Mouse (Mus musculus): ENCODE measurements around the gene Myo18a. TPM values are rescaled to one million over a fixed set of nuclear protein-coding genes. Genes with fewer than 3 reads are reported as not detected.

Myo18a gene
- polyA plus RNA-seq, 1 experiment from 2014 or later, result 96.7 TPM

DNA sequence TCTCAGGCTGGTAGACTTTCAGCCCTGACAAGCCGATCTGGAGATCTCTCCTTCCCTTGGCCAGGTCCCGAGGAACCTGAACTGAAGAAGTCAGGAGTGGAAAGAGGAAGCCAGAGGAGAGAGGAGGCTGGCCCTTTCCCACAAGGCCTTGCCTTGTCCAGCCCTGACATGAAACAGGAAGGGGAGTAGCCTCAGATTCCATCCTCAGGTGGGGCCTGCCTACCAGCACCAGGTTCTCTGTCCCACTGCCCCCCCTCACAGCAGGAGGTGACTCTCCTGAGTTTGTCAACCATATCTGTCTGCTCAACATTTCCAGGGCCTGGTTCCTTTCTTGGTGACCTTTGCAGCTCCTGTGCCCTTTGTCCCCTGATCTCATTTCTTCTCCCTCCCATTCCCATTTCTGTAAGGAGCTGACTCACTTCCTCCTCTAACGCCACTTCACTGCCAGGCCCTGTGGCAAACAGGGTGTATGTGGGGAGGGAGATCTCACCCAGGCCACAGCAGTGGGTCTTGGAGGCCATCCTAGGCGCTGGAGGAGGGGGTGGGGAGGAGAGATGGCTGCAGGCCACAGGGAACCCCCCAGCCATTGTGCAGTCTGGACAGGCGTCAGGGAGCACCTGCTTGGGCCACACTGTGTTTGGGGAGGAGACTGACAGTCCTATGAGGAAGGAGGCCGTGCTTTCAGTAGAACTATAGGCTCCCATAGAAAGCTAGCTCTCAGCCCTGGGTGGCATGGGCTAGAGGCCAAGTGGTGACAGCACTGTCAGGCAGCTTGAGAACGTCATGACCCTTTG lies 22.9 kb downstream of the Myo18a start:
- H3K4me1 ChIP-seq (ENCODE audit: control insufficient read depth, insufficient read depth, low read length), result peaks cover 50% of the 10 kb centered on the region
- H3K9me3 ChIP-seq (replicated peaks; ENCODE audit: control insufficient read depth, low read length), result no peaks in the 10 kb centered on the region
- peak overlapping the region; percentile 33 for H3K4me2 ChIP-seq
- H3K36me3 ChIP-seq (ENCODE audit: control insufficient read depth, insufficient read depth, low read length), result no peaks in the 10 kb centered on the region
- H3K9ac ChIP-seq (ENCODE audit: low read depth, low read length), result peak overlapping the region; percentile 59; the same call in 1 of the 2 replicates
- H3K4me3 ChIP-seq (ENCODE audit: low read depth, low read length), result no peak overlapping the region
- peak overlapping the region; percentile 96 for H3K27ac ChIP-seq (ENCODE audit: low read depth, low read length)
- 24% methylated on average over 7 of the region's 7 CpGs for WGBS (ENCODE audit: insufficient replicate concordance)
- 0 out of 2 replicates have a peak, but pooled peaks have one; percentile 20 for ATAC-seq (replicated peaks; ENCODE audit: insufficient number of reproducible peaks, low FRiP score, low TSS enrichment)
- no peaks in the 10 kb centered on the region for H3K27me3 ChIP-seq (ENCODE audit: control insufficient read depth, insufficient read depth, low read length)

DNA sequence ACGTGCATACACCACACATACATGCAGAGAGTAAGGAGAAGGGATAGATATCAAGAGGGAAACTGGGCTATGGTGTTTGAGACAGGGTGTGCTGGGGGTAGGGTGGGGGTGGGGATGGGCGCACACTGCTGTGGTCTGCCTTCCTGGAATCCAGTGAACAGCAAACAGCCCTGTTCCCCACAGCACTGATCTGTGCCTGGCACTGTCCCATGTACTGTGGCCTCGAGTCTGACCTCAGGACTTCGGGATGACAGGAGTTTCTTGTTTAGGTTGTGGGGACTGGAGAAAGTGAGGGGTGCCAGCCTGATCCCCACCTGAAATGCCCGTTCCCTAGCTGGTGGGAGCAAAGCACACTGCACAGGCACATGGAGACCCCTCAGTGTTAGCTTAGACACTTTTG lies 24.7 kb downstream of the Myo18a start, which contains the start of gene Gm10277:
Gene Gm10277 (minus strand): TSS at position 41 of the 400 bp plus-strand sequence.
- no peak for ATAC-seq (replicated peaks; ENCODE audit: insufficient number of reproducible peaks, low FRiP score, low TSS enrichment)
- WGBS (ENCODE audit: insufficient replicate concordance), result 71% methylated on average over 5 of the region's 5 CpGs
- Histone ChIP-seq H3K4me3 (ENCODE audit: low read depth, low read length) (no peak within 1 kb of the TSS), H3K9me3 (replicated peaks; ENCODE audit: control insufficient read depth, low read length) (no peaks in the 10 kb centered on the region), H3K9ac (ENCODE audit: low read depth, low read length) (no peak within 1 kb of the TSS), H3K27ac (ENCODE audit: low read depth, low read length) (peak within 1 kb of the TSS; percentile 96), H3K36me3 (ENCODE audit: control insufficient read depth, insufficient read depth, low read length) (no peaks in the 10 kb centered on the region), H3K4me1 (ENCODE audit: control insufficient read depth, insufficient read depth, low read length) (peaks cover 66% of the 10 kb centered on the region), H3K27me3 (ENCODE audit: control insufficient read depth, insufficient read depth, low read length) (no peaks in the 10 kb centered on the region), H3K4me2 (no peak within 1 kb of the TSS)

DNA sequence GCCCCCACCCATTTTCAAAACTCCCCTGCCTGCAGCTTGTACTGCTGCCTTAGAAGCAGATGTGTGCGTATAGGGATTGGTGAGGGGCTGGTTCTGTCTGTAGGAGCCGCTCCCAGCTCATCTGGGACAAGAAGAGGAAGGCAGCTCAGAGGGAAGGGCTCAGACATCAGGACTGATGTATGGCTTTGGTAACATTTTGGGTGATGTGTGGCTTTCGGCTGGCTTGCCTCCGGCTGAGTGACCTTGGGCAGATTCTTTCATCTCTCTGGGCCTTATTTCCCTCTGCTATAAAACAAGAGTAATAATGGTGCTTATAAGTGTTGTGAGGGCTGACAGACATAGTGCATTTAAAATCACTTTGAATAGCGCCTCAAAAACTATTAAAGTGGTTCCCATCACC lies 26.5 kb downstream of the Myo18a start:
- Histone ChIP-seq H3K9ac (ENCODE audit: low read depth, low read length) (no peak overlapping the region), H3K27me3 (ENCODE audit: control insufficient read depth, insufficient read depth, low read length) (no peaks in the 10 kb centered on the region), H3K4me3 (ENCODE audit: low read depth, low read length) (no peak overlapping the region), H3K27ac (ENCODE audit: low read depth, low read length) (no peak overlapping the region), H3K36me3 (ENCODE audit: control insufficient read depth, insufficient read depth, low read length) (no peaks in the 10 kb centered on the region), H3K9me3 (replicated peaks; ENCODE audit: control insufficient read depth, low read length) (no peaks in the 10 kb centered on the region), H3K4me1 (ENCODE audit: control insufficient read depth, insufficient read depth, low read length) (peaks cover 50% of the 10 kb centered on the region), H3K4me2 (no peak overlapping the region)
- ATAC-seq (replicated peaks; ENCODE audit: insufficient number of reproducible peaks, low FRiP score, low TSS enrichment), result no peak
- WGBS (ENCODE audit: insufficient replicate concordance), result 89% methylated on average over 5 of the region's 5 CpGs

DNA sequence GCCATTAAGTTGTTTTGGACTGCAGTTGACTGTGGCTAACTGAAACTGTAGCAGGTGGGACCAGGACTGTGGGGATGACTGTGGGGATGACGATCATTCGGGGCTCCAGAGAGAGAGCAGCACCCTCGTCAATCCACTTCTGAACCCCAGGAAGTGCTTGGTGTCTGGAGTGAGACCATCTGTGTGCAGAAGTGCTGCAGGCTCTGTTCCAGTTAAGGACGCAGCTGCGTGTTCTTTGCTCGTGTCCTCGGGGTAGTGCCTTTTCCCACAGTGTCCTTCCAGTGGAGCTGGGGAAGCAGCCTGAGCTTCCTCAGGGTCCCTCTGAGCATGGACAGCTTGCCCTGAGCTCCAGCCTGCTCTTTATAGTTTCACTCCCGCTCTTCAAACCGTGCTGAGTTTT lies 27.2 kb downstream of the Myo18a start:
- peak overlapping the region; percentile 40; the same call in 1 of the 2 replicates for H3K9ac ChIP-seq (ENCODE audit: low read depth, low read length)
- ATAC-seq (replicated peaks; ENCODE audit: insufficient number of reproducible peaks, low FRiP score, low TSS enrichment), result no peak
- H3K36me3 ChIP-seq (ENCODE audit: control insufficient read depth, insufficient read depth, low read length), result no peaks in the 10 kb centered on the region
- no peak overlapping the region for H3K4me3 ChIP-seq (ENCODE audit: low read depth, low read length)
- H3K4me2 ChIP-seq, result peak overlapping the region; percentile 23
- H3K27me3 ChIP-seq (ENCODE audit: control insufficient read depth, insufficient read depth, low read length), result no peaks in the 10 kb centered on the region
- H3K9me3 ChIP-seq (replicated peaks; ENCODE audit: control insufficient read depth, low read length), result no peaks in the 10 kb centered on the region
- peak overlapping the region; percentile 93 for H3K27ac ChIP-seq (ENCODE audit: low read depth, low read length)
- WGBS (ENCODE audit: insufficient replicate concordance), result 23% methylated on average over 9 of the region's 9 CpGs
- H3K4me1 ChIP-seq (ENCODE audit: control insufficient read depth, insufficient read depth, low read length), result peaks cover 43% of the 10 kb centered on the region

DNA sequence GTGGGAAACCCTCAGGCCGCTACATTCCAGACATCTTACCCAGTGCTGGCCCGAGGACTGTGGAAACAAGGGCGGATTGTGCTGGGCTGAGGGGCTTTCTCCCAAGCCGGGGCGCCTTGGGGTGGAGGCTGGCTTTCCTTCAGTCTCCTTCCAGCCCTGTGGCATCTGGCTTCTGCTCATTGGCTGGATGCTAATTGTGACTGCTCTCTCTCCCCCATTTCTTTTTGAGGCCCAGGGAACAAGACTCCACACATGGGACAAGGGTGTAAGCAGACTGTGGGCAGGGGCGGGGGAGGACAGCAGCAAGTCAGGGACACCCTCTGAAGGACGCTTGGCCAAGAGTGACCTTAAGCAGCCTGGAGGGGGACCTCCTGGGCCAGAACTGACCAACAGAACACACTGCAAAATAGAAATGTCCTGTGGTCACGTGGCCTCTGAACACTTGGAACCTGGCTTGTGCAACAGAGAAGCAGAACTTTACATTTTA lies 28.2 kb downstream of the Myo18a start:
- no peaks in the 10 kb centered on the region for H3K27me3 ChIP-seq (ENCODE audit: control insufficient read depth, insufficient read depth, low read length)
- no peak overlapping the region for H3K4me3 ChIP-seq (ENCODE audit: low read depth, low read length)
- H3K9ac ChIP-seq (ENCODE audit: low read depth, low read length), result peak overlapping the region; percentile 59
- peak overlapping the region; percentile 93 for H3K27ac ChIP-seq (ENCODE audit: low read depth, low read length)
- peak overlapping the region; percentile 35 for H3K4me2 ChIP-seq
- H3K4me1 ChIP-seq (ENCODE audit: control insufficient read depth, insufficient read depth, low read length), result peaks cover 33% of the 10 kb centered on the region
- H3K36me3 ChIP-seq (ENCODE audit: control insufficient read depth, insufficient read depth, low read length), result no peaks in the 10 kb centered on the region
- 14% methylated on average over 8 of the region's 8 CpGs for WGBS (ENCODE audit: insufficient replicate concordance)
- no peaks in the 10 kb centered on the region for H3K9me3 ChIP-seq (replicated peaks; ENCODE audit: control insufficient read depth, low read length)
- ATAC-seq (replicated peaks; ENCODE audit: insufficient number of reproducible peaks, low FRiP score, low TSS enrichment), result no peak

DNA sequence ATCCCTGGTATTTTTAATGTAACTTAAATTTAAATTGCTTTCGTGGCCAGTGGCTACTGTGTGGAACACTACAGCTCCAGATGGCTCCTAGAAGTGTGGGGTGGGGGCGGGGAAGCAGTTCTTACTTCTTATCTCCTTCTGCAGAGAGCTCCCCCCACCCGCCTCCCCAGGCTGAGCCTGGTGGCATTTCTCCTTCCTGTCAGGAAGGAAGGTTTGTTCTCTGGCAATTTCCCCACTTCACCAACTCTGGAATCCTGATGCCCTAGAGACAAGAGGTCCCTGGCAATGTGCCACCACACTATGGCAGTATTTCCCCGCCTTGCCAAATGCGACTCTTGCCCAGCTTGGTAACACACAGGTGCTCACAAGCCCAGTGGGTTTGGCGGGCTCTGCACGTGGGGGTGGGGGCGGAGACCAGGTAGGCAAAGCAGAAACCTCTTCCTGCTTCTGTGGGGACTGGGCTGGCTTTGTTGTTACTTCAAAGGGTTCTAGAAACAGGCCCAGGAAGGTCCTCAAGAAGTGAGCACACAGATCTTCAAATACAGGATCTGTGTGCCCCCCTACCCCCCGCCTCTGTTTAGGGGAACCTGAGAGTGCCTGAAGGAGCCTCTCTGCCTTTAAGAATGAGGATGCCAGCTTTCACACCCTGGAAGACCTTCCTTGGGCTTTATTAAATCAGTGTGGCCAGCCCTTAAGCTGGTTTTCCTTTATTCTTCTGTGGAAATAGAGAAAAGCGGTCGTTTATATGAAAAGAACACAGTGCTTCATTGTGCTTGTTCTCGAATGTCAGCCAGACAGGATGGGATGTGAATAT lies 28.9 kb downstream of the Myo18a start:
- no peak overlapping the region for H3K4me3 ChIP-seq (ENCODE audit: low read depth, low read length)
- H3K27me3 ChIP-seq (ENCODE audit: control insufficient read depth, insufficient read depth, low read length), result no peaks in the 10 kb centered on the region
- H3K4me1 ChIP-seq (ENCODE audit: control insufficient read depth, insufficient read depth, low read length), result peaks cover 28% of the 10 kb centered on the region
- peak overlapping the region; percentile 35 for H3K4me2 ChIP-seq
- 40% methylated on average over 12 of the region's 12 CpGs for WGBS (ENCODE audit: insufficient replicate concordance)
- peak overlapping the region; percentile 93 for H3K27ac ChIP-seq (ENCODE audit: low read depth, low read length)
- no peaks in the 10 kb centered on the region for H3K9me3 ChIP-seq (replicated peaks; ENCODE audit: control insufficient read depth, low read length)
- no peaks in the 10 kb centered on the region for H3K36me3 ChIP-seq (ENCODE audit: control insufficient read depth, insufficient read depth, low read length)
- H3K9ac ChIP-seq (ENCODE audit: low read depth, low read length), result peak overlapping the region; percentile 59; the same call in 1 of the 2 replicates
- no peak for ATAC-seq (replicated peaks; ENCODE audit: insufficient number of reproducible peaks, low FRiP score, low TSS enrichment)

DNA sequence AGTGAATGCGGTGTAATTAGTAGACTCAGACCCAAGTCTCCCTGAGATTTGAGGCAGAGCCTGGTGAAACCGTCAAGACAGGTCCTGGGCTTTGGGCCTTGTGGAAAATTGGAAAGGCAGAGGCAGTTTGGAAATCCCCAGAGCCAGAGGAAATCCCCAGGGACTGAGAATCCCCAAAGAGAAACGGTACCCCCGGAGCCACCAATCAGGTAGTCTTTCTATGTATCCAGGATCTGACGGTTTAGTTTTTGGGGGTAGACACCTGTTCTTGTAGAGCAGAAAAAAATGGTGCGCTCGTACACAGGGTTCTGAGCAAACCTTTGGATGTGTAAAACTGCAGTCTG lies 29.5 kb downstream of the Myo18a start:
- Histone ChIP-seq H3K4me3 (ENCODE audit: low read depth, low read length) (no peak overlapping the region), H3K9me3 (replicated peaks; ENCODE audit: control insufficient read depth, low read length) (no peaks in the 10 kb centered on the region), H3K4me1 (ENCODE audit: control insufficient read depth, insufficient read depth, low read length) (peaks cover 28% of the 10 kb centered on the region), H3K27ac (ENCODE audit: low read depth, low read length) (peak overlapping the region; percentile 93), H3K36me3 (ENCODE audit: control insufficient read depth, insufficient read depth, low read length) (no peaks in the 10 kb centered on the region), H3K27me3 (ENCODE audit: control insufficient read depth, insufficient read depth, low read length) (no peaks in the 10 kb centered on the region), H3K4me2 (no peak overlapping the region), H3K9ac (ENCODE audit: low read depth, low read length) (peak overlapping the region; percentile 0; the same call in 1 of the 2 replicates)
- ATAC-seq (replicated peaks; ENCODE audit: insufficient number of reproducible peaks, low FRiP score, low TSS enrichment), result no peak
- WGBS (ENCODE audit: insufficient replicate concordance), result 68% methylated on average over 7 of the region's 7 CpGs

DNA sequence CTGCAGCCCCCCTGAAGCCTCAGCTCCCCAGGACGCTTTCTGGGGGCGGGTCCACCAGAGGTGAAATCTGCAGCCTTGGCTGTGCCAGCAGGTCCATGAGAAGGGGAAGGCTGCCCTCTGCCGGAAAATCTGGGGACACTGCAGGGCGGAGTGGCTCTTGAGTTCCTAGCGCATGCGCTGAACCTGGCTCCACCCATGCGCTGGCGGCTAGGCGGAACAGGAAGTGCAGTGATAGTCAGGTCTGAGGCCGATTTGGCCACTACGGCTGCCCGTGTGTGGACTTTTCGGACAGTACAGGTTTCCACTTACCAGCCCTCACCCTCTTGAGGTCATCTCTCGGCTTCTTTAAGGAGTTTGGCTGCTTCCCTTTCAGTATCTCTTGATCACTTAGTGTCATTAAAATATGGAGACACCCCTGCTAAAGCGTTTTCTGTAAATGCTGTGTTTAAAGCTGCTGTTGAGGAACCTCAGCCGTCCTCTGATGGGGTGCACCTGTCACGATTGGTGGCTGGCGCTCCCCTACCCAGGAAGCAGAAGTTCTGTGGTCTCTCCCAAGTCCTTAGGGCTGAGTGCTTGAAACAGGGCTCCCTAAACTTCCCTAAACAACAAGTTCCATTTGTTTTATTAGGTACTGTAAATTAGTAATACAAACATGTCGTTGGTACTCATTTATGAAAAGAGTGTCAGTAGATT lies 30.3 kb downstream of the Myo18a start:
- Histone ChIP-seq H3K27ac (ENCODE audit: low read depth, low read length) (peak overlapping the region; percentile 51), H3K9me3 (replicated peaks; ENCODE audit: control insufficient read depth, low read length) (no peaks in the 10 kb centered on the region), H3K4me1 (ENCODE audit: control insufficient read depth, insufficient read depth, low read length) (peaks cover 28% of the 10 kb centered on the region), H3K27me3 (ENCODE audit: control insufficient read depth, insufficient read depth, low read length) (no peaks in the 10 kb centered on the region), H3K9ac (ENCODE audit: low read depth, low read length) (peak overlapping the region; percentile 75), H3K4me3 (ENCODE audit: low read depth, low read length) (peak overlapping the region; percentile 41), H3K36me3 (ENCODE audit: control insufficient read depth, insufficient read depth, low read length) (no peaks in the 10 kb centered on the region), H3K4me2 (peak overlapping the region; percentile 79)
- ATAC-seq (replicated peaks; ENCODE audit: insufficient number of reproducible peaks, low FRiP score, low TSS enrichment), result peak; percentile 77
- 5% methylated on average over 19 of the region's 19 CpGs for WGBS (ENCODE audit: insufficient replicate concordance)

Data from heart, embryonic 11.5 days (tissue).